Mouse (Mus musculus): ENCODE measurements around the gene Nmrk1. TPM values are rescaled to one million over a fixed set of nuclear protein-coding genes. Genes with fewer than 3 reads are reported as not detected.

Gene Nmrk1
- polyA plus RNA-seq, 1 experiment from 2014 or later: 4.7 TPM

DNA sequence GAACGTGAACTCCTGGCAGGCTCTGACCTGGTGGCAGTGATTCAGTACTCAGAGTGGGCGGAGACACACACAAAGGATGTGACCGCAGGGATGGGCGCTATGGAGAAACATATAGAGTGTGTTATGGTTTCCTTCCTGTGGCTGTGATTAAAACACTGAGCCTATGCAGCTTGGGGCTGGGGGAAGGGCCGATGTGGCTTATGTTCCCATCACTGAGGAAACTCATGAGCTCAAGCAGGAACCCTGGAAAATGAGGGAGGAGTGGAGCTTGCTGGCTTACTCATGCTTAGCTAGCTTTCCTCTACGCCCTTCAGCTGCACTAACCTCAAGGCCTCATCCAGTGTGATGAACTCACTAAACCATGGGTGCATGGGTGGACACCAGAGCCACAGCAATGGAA is 28.7 kb upstream of the Nmrk1 start:
- H3K36me3 ChIP-seq (ENCODE audit: control insufficient read depth, insufficient read depth): peaks cover 21% of the 10 kb centered on the region
- 74% methylated on average over 6 of the region's 6 CpGs for WGBS
- H3K9ac ChIP-seq (ENCODE audit: low read depth, low read length): no peak overlapping the region
- no peaks in the 10 kb centered on the region; the same call in 1 of the 2 replicates for H3K4me1 ChIP-seq (replicated peaks; ENCODE audit: control insufficient read depth, insufficient read depth, low read length)
- no peak overlapping the region for H3K4me3 ChIP-seq (ENCODE audit: low read depth, low read length)
- H3K4me2 ChIP-seq (replicated peaks; ENCODE audit: low read depth): no peak overlapping the region
- no peaks in the 10 kb centered on the region for H3K27me3 ChIP-seq (replicated peaks; ENCODE audit: control insufficient read depth, insufficient read depth, low read length)
- H3K9me3 ChIP-seq (ENCODE audit: control insufficient read depth): no peaks in the 10 kb centered on the region
- no peak overlapping the region for H3K27ac ChIP-seq (ENCODE audit: low read depth, low read length)
- ATAC-seq: no peak; the same call in 1 of the 2 replicates
- TF ChIP-seq CTCF (IDR thresholded peaks at IDR 0.05; ENCODE audit: low read depth): no peak

DNA sequence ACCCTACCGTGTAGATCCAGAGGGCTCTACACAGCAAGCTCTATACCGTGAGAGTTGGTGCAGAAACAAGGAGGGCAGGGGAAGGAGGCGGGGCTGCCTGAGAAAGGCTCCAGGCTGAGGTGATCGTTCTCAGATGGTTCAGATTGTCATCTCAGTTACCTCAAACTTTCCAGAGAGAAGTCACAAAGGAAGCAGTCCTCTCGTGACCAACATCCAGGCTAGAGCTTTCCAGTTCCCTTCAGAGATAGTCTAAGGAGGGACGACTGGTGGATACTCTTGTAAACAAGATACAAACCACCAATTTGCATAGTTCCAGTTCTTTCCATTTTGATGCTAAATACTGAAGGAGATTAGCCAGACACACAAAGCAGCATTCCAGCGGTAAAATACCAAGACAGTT is 23.8 kb upstream of the Nmrk1 start:
- TF ChIP-seq CTCF (IDR thresholded peaks at IDR 0.05; ENCODE audit: low read depth): no peak
- Histone ChIP-seq H3K4me2 (replicated peaks; ENCODE audit: low read depth) (no peak overlapping the region), H3K9ac (ENCODE audit: low read depth, low read length) (no peak overlapping the region), H3K9me3 (ENCODE audit: control insufficient read depth) (no peaks in the 10 kb centered on the region), H3K4me3 (ENCODE audit: low read depth, low read length) (no peak overlapping the region), H3K27ac (ENCODE audit: low read depth, low read length) (no peak overlapping the region), H3K36me3 (ENCODE audit: control insufficient read depth, insufficient read depth) (peaks cover 4% of the 10 kb centered on the region; the same call in 1 of the 2 replicates), H3K4me1 (replicated peaks; ENCODE audit: control insufficient read depth, insufficient read depth, low read length) (no peaks in the 10 kb centered on the region), H3K27me3 (replicated peaks; ENCODE audit: control insufficient read depth, insufficient read depth, low read length) (no peaks in the 10 kb centered on the region)
- ATAC-seq: no peak
- WGBS: 57% methylated on average over 7 of the region's 7 CpGs

GRCm38 (mm10) chr19:18608975-18609374 is 22.8 kb upstream of the Nmrk1 start:
- no peak for ATAC-seq
- H3K4me1 ChIP-seq (replicated peaks; ENCODE audit: control insufficient read depth, insufficient read depth, low read length): no peaks in the 10 kb centered on the region
- TF ChIP-seq CTCF (IDR thresholded peaks at IDR 0.05; ENCODE audit: low read depth): no peak
- no peak overlapping the region for H3K9ac ChIP-seq (ENCODE audit: low read depth, low read length)
- H3K9me3 ChIP-seq (ENCODE audit: control insufficient read depth): no peaks in the 10 kb centered on the region
- no peak overlapping the region for H3K4me2 ChIP-seq (replicated peaks; ENCODE audit: low read depth)
- no peak overlapping the region for H3K27ac ChIP-seq (ENCODE audit: low read depth, low read length)
- 61% methylated on average over 6 of the region's 6 CpGs for WGBS
- H3K27me3 ChIP-seq (replicated peaks; ENCODE audit: control insufficient read depth, insufficient read depth, low read length): no peaks in the 10 kb centered on the region
- H3K4me3 ChIP-seq (ENCODE audit: low read depth, low read length): no peak overlapping the region
- H3K36me3 ChIP-seq (ENCODE audit: control insufficient read depth, insufficient read depth): no peaks in the 10 kb centered on the region

- no peak for TF ChIP-seq CTCF (IDR thresholded peaks at IDR 0.05; ENCODE audit: low read depth)
- Histone ChIP-seq H3K4me3 (ENCODE audit: low read depth, low read length) (no peak overlapping the region), H3K27ac (ENCODE audit: low read depth, low read length) (no peak overlapping the region), H3K9me3 (ENCODE audit: control insufficient read depth) (no peaks in the 10 kb centered on the region), H3K36me3 (ENCODE audit: control insufficient read depth, insufficient read depth) (no peaks in the 10 kb centered on the region), H3K4me2 (replicated peaks; ENCODE audit: low read depth) (no peak overlapping the region), H3K4me1 (replicated peaks; ENCODE audit: control insufficient read depth, insufficient read depth, low read length) (no peaks in the 10 kb centered on the region), H3K27me3 (replicated peaks; ENCODE audit: control insufficient read depth, insufficient read depth, low read length) (no peaks in the 10 kb centered on the region), H3K9ac (ENCODE audit: low read depth, low read length) (no peak overlapping the region)
- ATAC-seq: no peak
- 86% methylated on average over 7 of the region's 7 CpGs for WGBS
These were observed 17.4 kb upstream of the Nmrk1 start for GRCm38 (mm10) chr19:18614337-18614736.

DNA sequence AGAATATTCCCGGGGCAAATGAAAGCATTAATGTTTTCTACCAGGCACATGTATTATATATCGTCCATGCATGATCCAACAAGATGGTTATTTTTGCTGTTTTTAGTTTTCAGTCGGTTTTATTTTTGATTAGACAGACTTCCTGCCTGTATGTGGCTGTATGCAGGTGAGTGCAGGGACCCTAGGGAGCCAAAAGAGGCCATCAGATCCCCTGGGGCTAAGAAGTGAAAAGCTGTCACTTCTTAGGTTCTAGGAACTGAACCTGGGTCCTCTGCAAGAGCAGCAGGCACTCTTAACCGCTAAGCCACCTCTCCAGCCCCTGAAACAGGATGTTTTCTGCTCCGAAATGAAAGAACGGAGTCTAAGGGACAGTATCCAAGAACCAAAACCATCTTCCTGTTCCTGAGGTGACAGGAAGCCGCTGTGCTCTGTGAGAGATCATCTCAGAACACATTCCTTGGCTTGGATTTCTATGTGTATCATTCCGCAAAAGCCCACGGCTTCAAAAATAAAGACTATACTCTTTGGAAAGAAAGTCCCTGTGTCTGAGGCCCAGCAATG is 16.0 kb upstream of the Nmrk1 start:
- H3K4me2 ChIP-seq (replicated peaks; ENCODE audit: low read depth): no peak overlapping the region
- no peak overlapping the region for H3K4me3 ChIP-seq (ENCODE audit: low read depth, low read length)
- no peak overlapping the region for H3K9ac ChIP-seq (ENCODE audit: low read depth, low read length)
- no peak overlapping the region for H3K27ac ChIP-seq (ENCODE audit: low read depth, low read length)
- no peaks in the 10 kb centered on the region for H3K9me3 ChIP-seq (ENCODE audit: control insufficient read depth)
- TF ChIP-seq CTCF (IDR thresholded peaks at IDR 0.05; ENCODE audit: low read depth): no peak
- H3K4me1 ChIP-seq (replicated peaks; ENCODE audit: control insufficient read depth, insufficient read depth, low read length): no peaks in the 10 kb centered on the region; the same call in 1 of the 2 replicates
- H3K36me3 ChIP-seq (ENCODE audit: control insufficient read depth, insufficient read depth): no peaks in the 10 kb centered on the region
- WGBS: 60% methylated on average over 9 of the region's 9 CpGs
- H3K27me3 ChIP-seq (replicated peaks; ENCODE audit: control insufficient read depth, insufficient read depth, low read length): no peaks in the 10 kb centered on the region
- ATAC-seq: no peak

- no peak overlapping the region for H3K4me2 ChIP-seq (replicated peaks; ENCODE audit: low read depth)
- 71% methylated on average over 1 of the region's 1 CpGs for WGBS
- no peak overlapping the region for H3K27ac ChIP-seq (ENCODE audit: low read depth, low read length)
- H3K27me3 ChIP-seq (replicated peaks; ENCODE audit: control insufficient read depth, insufficient read depth, low read length): no peaks in the 10 kb centered on the region
- ATAC-seq: no peak
- TF ChIP-seq CTCF (IDR thresholded peaks at IDR 0.05; ENCODE audit: low read depth): no peak
- no peaks in the 10 kb centered on the region for H3K36me3 ChIP-seq (ENCODE audit: control insufficient read depth, insufficient read depth)
- H3K4me1 ChIP-seq (replicated peaks; ENCODE audit: control insufficient read depth, insufficient read depth, low read length): no peaks in the 10 kb centered on the region; the same call in 1 of the 2 replicates
- no peaks in the 10 kb centered on the region for H3K9me3 ChIP-seq (ENCODE audit: control insufficient read depth)
- no peak overlapping the region for H3K9ac ChIP-seq (ENCODE audit: low read depth, low read length)
- no peak overlapping the region for H3K4me3 ChIP-seq (ENCODE audit: low read depth, low read length)
These were observed 14.2 kb upstream of the Nmrk1 start for GRCm38 (mm10) chr19:18617504-18617903.

GRCm38 (mm10) chr19:18619060-18619459 is 12.7 kb upstream of the Nmrk1 start:
- ATAC-seq: no peak
- no peak overlapping the region for H3K9ac ChIP-seq (ENCODE audit: low read depth, low read length)
- no peak for TF ChIP-seq CTCF (IDR thresholded peaks at IDR 0.05; ENCODE audit: low read depth)
- H3K27ac ChIP-seq (ENCODE audit: low read depth, low read length): no peak overlapping the region
- H3K27me3 ChIP-seq (replicated peaks; ENCODE audit: control insufficient read depth, insufficient read depth, low read length): no peaks in the 10 kb centered on the region
- H3K4me1 ChIP-seq (replicated peaks; ENCODE audit: control insufficient read depth, insufficient read depth, low read length): no peaks in the 10 kb centered on the region; the same call in 1 of the 2 replicates
- 69% methylated on average over 5 of the region's 5 CpGs for WGBS
- H3K4me3 ChIP-seq (ENCODE audit: low read depth, low read length): no peak overlapping the region
- H3K36me3 ChIP-seq (ENCODE audit: control insufficient read depth, insufficient read depth): no peaks in the 10 kb centered on the region
- no peaks in the 10 kb centered on the region for H3K9me3 ChIP-seq (ENCODE audit: control insufficient read depth)
- no peak overlapping the region for H3K4me2 ChIP-seq (replicated peaks; ENCODE audit: low read depth)

Measured in intestine, postnatal 0 days (tissue).